Mouse (Mus musculus): ENCODE results near the gene Lacc1. TPM values are rescaled to one million over a fixed set of nuclear protein-coding genes. Genes with fewer than 3 reads are reported as not detected.

Lacc1 gene
- polyA plus RNA-seq, 1 experiment = 120 TPM

DNA sequence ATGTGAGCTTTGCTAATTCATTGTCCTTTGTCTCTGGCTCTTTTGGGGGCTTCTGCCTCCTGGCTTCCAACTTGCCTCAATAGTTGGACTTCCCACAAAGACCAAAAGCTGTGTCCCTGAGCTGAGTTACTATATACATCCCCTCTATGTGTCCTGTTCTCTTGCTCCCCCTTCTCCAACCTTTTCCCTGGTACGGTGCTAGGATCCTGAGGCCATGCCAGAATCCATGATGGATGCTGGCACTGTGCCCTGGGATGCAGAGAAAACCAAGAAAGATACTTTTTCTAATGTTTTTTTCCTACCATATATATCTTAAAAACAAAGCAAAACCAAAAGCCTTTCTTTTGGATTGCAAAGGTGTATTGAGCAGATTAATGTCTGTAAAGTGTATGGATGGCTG is 54.9 kb downstream of the Lacc1 start:
- H3K27ac ChIP-seq (ENCODE audit: insufficient read depth, low read depth, low read length) = no peak overlapping the region
- no peak overlapping the region for H3K4me3 ChIP-seq (ENCODE audit: insufficient read depth, low read length)
- H3K4me1 ChIP-seq (ENCODE audit: control insufficient read depth, insufficient read depth, low read length) = no peaks in the 10 kb centered on the region
- TF ChIP-seq POLR2A (IDR thresholded peaks at IDR 0.05; ENCODE audit: borderline replicate concordance, low read depth, low read length) = no peak
- no peak for TF ChIP-seq CTCF (IDR thresholded peaks at IDR 0.05; ENCODE audit: low read depth, low read length)

GRCm38 (mm10) chr14:76981176-76981575 is 55.5 kb downstream of the Lacc1 start:
- no peak overlapping the region for H3K27ac ChIP-seq (ENCODE audit: insufficient read depth, low read depth, low read length)
- TF ChIP-seq CTCF (IDR thresholded peaks at IDR 0.05; ENCODE audit: low read depth, low read length) (no peak), POLR2A (IDR thresholded peaks at IDR 0.05; ENCODE audit: borderline replicate concordance, low read depth, low read length) (no peak)
- no peak overlapping the region for H3K4me3 ChIP-seq (ENCODE audit: insufficient read depth, low read length)
- no peaks in the 10 kb centered on the region for H3K4me1 ChIP-seq (ENCODE audit: control insufficient read depth, insufficient read depth, low read length)

DNA sequence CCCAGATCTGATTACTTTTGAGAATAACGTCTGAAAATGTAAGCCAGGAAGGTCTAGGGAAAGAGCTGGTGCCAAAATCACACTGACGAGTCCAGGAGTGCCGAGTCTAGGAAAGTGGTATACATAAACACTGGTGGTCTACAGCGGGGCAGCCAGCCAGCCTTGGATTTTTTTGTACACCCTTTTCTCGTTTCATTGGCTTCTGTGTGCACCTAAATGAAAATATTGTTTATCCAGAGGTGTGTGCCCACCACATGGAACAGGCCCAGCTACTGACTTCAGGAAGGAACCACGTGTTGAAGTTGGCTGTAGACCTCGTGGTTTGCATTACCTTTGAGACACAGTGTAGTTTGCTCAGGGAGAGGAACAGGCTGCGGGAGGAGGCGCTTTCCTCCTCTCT is 57.1 kb downstream of the Lacc1 start:
- Histone ChIP-seq H3K4me3 (ENCODE audit: insufficient read depth, low read length) (no peak overlapping the region), H3K27ac (ENCODE audit: insufficient read depth, low read depth, low read length) (no peak overlapping the region), H3K4me1 (ENCODE audit: control insufficient read depth, insufficient read depth, low read length) (no peaks in the 10 kb centered on the region)
- TF ChIP-seq CTCF (IDR thresholded peaks at IDR 0.05; ENCODE audit: low read depth, low read length) (no peak), POLR2A (IDR thresholded peaks at IDR 0.05; ENCODE audit: borderline replicate concordance, low read depth, low read length) (no peak)

Other genes with a start within 250 kb of the Lacc1 start
- 6.1 and 9.8 TPM in 2 replicates for gene Ccdc122, start 132 bp downstream of the Lacc1 start, polyA plus RNA-seq (2012; ENCODE audit: insufficient read depth, insufficient read length, missing spikeins)
- 0.28 TPM in 1 of 2 replicates, not detected in the other for gene Enox1, start 119.9 kb upstream of the Lacc1 start, polyA plus RNA-seq (2012; ENCODE audit: insufficient read depth, insufficient read length, missing spikeins)